Mouse (Mus musculus): ENCODE measurements at regions not wholly inside any gene's neighbourhood (a gene's known extent, or its start where the extent isn't known, plus 50 kb on each side); places are given as distances from the start of the nearest gene placed in this dataset.
"Not testable (repeated sequence)": the region's sequence is repeated elsewhere in the genome, so short reads cannot be mapped to it uniquely, and the experiment has no call there.

- Histone ChIP-seq H3K27me3 (no peaks in the 10 kb centered on the region), H3K27ac (no peak overlapping the region), H3K9ac (no peak overlapping the region), H3K36me3 (no peaks in the 10 kb centered on the region), H3K9me3 (no peaks in the 10 kb centered on the region), H3K4me2 (no peak overlapping the region), H3K4me3 (no peak overlapping the region), H3K4me1 (no peaks in the 10 kb centered on the region)
- ATAC-seq (ENCODE audit: insufficient number of reproducible peaks, insufficient read depth, low FRiP score, low TSS enrichment, low read depth), result no peak
- 63% methylated on average over 13 of the region's 13 CpGs for WGBS
Measured at GRCm38 (mm10) chr4:101366905-101367679, 52.0 kb upstream of the Ak4 start.

DNA sequence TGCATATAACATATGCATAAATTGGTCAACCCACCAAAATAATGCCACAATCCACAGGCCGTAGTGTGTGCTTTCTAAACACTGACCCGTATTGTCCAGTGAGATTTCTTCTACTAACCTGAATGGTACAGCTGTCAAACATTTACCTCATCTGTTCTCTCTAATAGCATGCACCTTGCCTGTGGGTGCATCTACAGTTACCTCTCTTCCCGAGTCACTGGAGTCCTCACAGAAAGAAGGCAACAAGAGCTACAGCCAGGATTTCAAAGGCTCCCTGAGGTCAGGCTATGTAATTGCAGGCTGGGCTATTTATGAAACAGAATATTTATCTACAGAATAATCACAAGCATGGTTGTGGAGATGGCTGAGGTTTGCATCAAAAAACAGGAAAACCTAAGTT is 53.8 kb upstream of the Ak4 start:
- no peak overlapping the region for H3K27ac ChIP-seq
- no peak overlapping the region for H3K4me3 ChIP-seq
- H3K27me3 ChIP-seq, result no peaks in the 10 kb centered on the region
- no peaks in the 10 kb centered on the region for H3K36me3 ChIP-seq
- no peak overlapping the region for H3K4me2 ChIP-seq
- H3K4me1 ChIP-seq, result no peaks in the 10 kb centered on the region
- H3K9me3 ChIP-seq, result no peaks in the 10 kb centered on the region
- 66% methylated on average over 3 of the region's 3 CpGs for WGBS
- H3K9ac ChIP-seq, result no peak overlapping the region
- no peak for ATAC-seq (ENCODE audit: insufficient number of reproducible peaks, insufficient read depth, low FRiP score, low TSS enrichment, low read depth)

- no peak overlapping the region for H3K4me2 ChIP-seq
- 93% methylated on average over 2 of the region's 2 CpGs for WGBS
- ATAC-seq (ENCODE audit: insufficient number of reproducible peaks, insufficient read depth, low FRiP score, low TSS enrichment, low read depth), result no peak
- no peak overlapping the region for H3K27ac ChIP-seq
- no peaks in the 10 kb centered on the region for H3K36me3 ChIP-seq
- H3K4me1 ChIP-seq, result no peaks in the 10 kb centered on the region
- H3K9me3 ChIP-seq, result no peaks in the 10 kb centered on the region
- no peaks in the 10 kb centered on the region for H3K27me3 ChIP-seq
- no peak overlapping the region for H3K9ac ChIP-seq
- H3K4me3 ChIP-seq, result no peak overlapping the region
Measured at GRCm38 (mm10) chr4:101364716-101365115, 54.4 kb upstream of the Ak4 start.

GRCm38 (mm10) chr4:101363231-101363630 is 55.8 kb upstream of the Ak4 start:
- H3K9me3 ChIP-seq; H3K9ac ChIP-seq; H3K4me1 ChIP-seq; H3K27ac ChIP-seq; H3K27me3 ChIP-seq; ATAC-seq (ENCODE audit: insufficient number of reproducible peaks, insufficient read depth, low FRiP score, low TSS enrichment, low read depth); H3K36me3 ChIP-seq; H3K4me2 ChIP-seq; H3K4me3 ChIP-seq: not testable (repeated sequence)
- WGBS, result 90% methylated on average over 1 of the region's 1 CpGs

DNA sequence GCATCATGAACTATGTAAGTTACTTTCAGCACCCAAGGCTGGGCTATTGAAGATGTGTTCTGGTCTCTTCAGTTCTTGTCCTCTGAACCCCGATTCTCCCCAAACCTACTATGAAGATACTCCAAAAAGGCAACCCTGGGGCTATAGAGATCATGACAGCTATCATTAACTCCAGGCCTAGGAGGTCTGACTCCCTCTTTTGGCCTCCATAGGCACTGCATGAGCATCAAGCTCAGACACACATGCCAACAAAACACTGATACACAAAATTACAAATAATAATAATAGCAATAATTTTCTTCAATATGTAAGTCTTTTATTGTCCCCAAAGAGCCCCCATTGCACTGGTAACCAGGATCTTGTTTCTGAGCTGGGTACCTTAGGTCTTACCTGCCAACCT is 57.3 kb upstream of the Ak4 start:
- ATAC-seq (ENCODE audit: insufficient number of reproducible peaks, insufficient read depth, low FRiP score, low TSS enrichment, low read depth), result no peak
- Histone ChIP-seq H3K9ac (no peak overlapping the region), H3K27ac (no peak overlapping the region), H3K4me3 (no peak overlapping the region), H3K4me1 (peaks cover 7% of the 10 kb centered on the region), H3K9me3 (no peaks in the 10 kb centered on the region), H3K36me3 (no peaks in the 10 kb centered on the region), H3K27me3 (no peaks in the 10 kb centered on the region), H3K4me2 (no peak overlapping the region)
- WGBS, result 82% methylated on average over 1 of the region's 1 CpGs

- H3K27me3 ChIP-seq, result no peaks in the 10 kb centered on the region
- 85% methylated on average over 7 of the region's 7 CpGs for WGBS
- no peak overlapping the region for H3K9ac ChIP-seq
- H3K4me2 ChIP-seq, result no peak overlapping the region
- ATAC-seq (ENCODE audit: insufficient number of reproducible peaks, insufficient read depth, low FRiP score, low TSS enrichment, low read depth), result no peak
- peaks cover 10% of the 10 kb centered on the region for H3K4me1 ChIP-seq
- no peak overlapping the region for H3K27ac ChIP-seq
- H3K36me3 ChIP-seq, result no peaks in the 10 kb centered on the region
- no peak overlapping the region for H3K4me3 ChIP-seq
- H3K9me3 ChIP-seq, result no peaks in the 10 kb centered on the region
Measured at GRCm38 (mm10) chr4:101360296-101360695, 58.8 kb upstream of the Ak4 start.

- H3K9me3 ChIP-seq, result no peaks in the 10 kb centered on the region
- H3K36me3 ChIP-seq, result no peaks in the 10 kb centered on the region
- no peak overlapping the region for H3K27ac ChIP-seq
- H3K9ac ChIP-seq, result no peak overlapping the region
- no peak overlapping the region for H3K4me2 ChIP-seq
- H3K27me3 ChIP-seq, result no peaks in the 10 kb centered on the region
- H3K4me3 ChIP-seq, result no peak overlapping the region
- WGBS, result 81% methylated on average over 5 of the region's 5 CpGs
- peaks cover 22% of the 10 kb centered on the region for H3K4me1 ChIP-seq
- no peak for ATAC-seq (ENCODE audit: insufficient number of reproducible peaks, insufficient read depth, low FRiP score, low TSS enrichment, low read depth)
Measured at GRCm38 (mm10) chr4:101359119-101359518, 60.0 kb upstream of the Ak4 start.

GRCm38 (mm10) chr4:101358525-101358924 is 60.6 kb upstream of the Ak4 start:
- ATAC-seq (ENCODE audit: insufficient number of reproducible peaks, insufficient read depth, low FRiP score, low TSS enrichment, low read depth), result no peak
- H3K9ac ChIP-seq, result no peak overlapping the region
- H3K27ac ChIP-seq, result no peak overlapping the region
- H3K4me1 ChIP-seq, result peaks cover 28% of the 10 kb centered on the region
- 96% methylated on average over 3 of the region's 3 CpGs for WGBS
- no peaks in the 10 kb centered on the region for H3K36me3 ChIP-seq
- H3K4me3 ChIP-seq, result no peak overlapping the region
- H3K4me2 ChIP-seq, result no peak overlapping the region
- H3K9me3 ChIP-seq, result no peaks in the 10 kb centered on the region
- H3K27me3 ChIP-seq, result no peaks in the 10 kb centered on the region

GRCm38 (mm10) chr4:101357923-101358322 is 61.2 kb upstream of the Ak4 start:
- 85% methylated on average over 8 of the region's 8 CpGs for WGBS
- H3K4me2 ChIP-seq, result peak overlapping the region; percentile 90
- 0 out of 2 replicates have a peak overlapping the region, but pooled peaks have one; percentile 90 for H3K9ac ChIP-seq
- H3K4me1 ChIP-seq, result peaks cover 28% of the 10 kb centered on the region
- H3K9me3 ChIP-seq, result no peaks in the 10 kb centered on the region
- H3K36me3 ChIP-seq, result no peaks in the 10 kb centered on the region
- H3K4me3 ChIP-seq, result peak overlapping the region; percentile 82; the same call in 1 of the 2 replicates
- no peak for ATAC-seq (ENCODE audit: insufficient number of reproducible peaks, insufficient read depth, low FRiP score, low TSS enrichment, low read depth)
- no peak overlapping the region for H3K27ac ChIP-seq
- H3K27me3 ChIP-seq, result no peaks in the 10 kb centered on the region

GRCm38 (mm10) chr4:101356954-101357891 is 61.9 kb upstream of the Ak4 start:
- Histone ChIP-seq H3K9ac (peak overlapping the region; percentile 90), H3K4me3 (peak overlapping the region; percentile 82), H3K27ac (peak overlapping the region; percentile 90), H3K4me2 (peak overlapping the region; percentile 90), H3K27me3 (no peaks in the 10 kb centered on the region), H3K36me3 (no peaks in the 10 kb centered on the region), H3K4me1 (peaks cover 31% of the 10 kb centered on the region), H3K9me3 (no peaks in the 10 kb centered on the region)
- 15% methylated on average over 31 of the region's 31 CpGs for WGBS
- ATAC-seq (ENCODE audit: insufficient number of reproducible peaks, insufficient read depth, low FRiP score, low TSS enrichment, low read depth), result 0 out of 2 replicates have a peak, but pooled peaks have one; percentile 52

GRCm38 (mm10) chr4:101356093-101356953 is 62.8 kb upstream of the Ak4 start:
- Histone ChIP-seq H3K4me1 (peaks cover 31% of the 10 kb centered on the region), H3K36me3 (no peaks in the 10 kb centered on the region), H3K9ac (peak overlapping the region; percentile 90), H3K27me3 (no peaks in the 10 kb centered on the region), H3K4me2 (peak overlapping the region; percentile 90), H3K27ac (peak overlapping the region; percentile 90), H3K9me3 (no peaks in the 10 kb centered on the region), H3K4me3 (peak overlapping the region; percentile 82)
- ATAC-seq (ENCODE audit: insufficient number of reproducible peaks, insufficient read depth, low FRiP score, low TSS enrichment, low read depth), result peak; percentile 57; the same call in 1 of the 2 replicates
- under 1% methylated on average over 88 of the region's 107 CpGs for WGBS
